Mouse (Mus musculus) cerebellum, adult 2 months (tissue): ENCODE measurements at regions not wholly inside any gene's neighbourhood (a gene's known extent, or its start where the extent isn't known, plus 50 kb on each side); places are given as distances from the start of the nearest gene placed in this dataset.

Source experiments
- DNase-seq, 2 experiments: peaks; one replicate each; pipeline ENCODE4 v3.0.0; 2021
- H3K27ac ChIP-seq: fragments of 200-500 bp; 2 replicates; pipeline ENCODE4 v1.5.1; 2012; ENCODE audit warnings: low read length, control low read depth, inconsistent platforms; ENCODE audit not compliant: insufficient read depth
- H3K27me3 ChIP-seq: fragments of 200-500 bp; 2 replicates; pipeline ENCODE4 v1.6.1; 2012; ENCODE audit warnings: inconsistent platforms, mild to moderate bottlenecking, low read length, moderate library complexity; ENCODE audit not compliant: control insufficient read depth, insufficient read depth
- H3K4me1 ChIP-seq: fragments of 200-500 bp; 2 replicates; pipeline ENCODE4 v1.6.1; 2011; ENCODE audit warnings: low read length; ENCODE audit not compliant: control insufficient read depth, insufficient read depth
- H3K4me3 ChIP-seq: fragments of 200-500 bp; replicated peaks from 2 replicates; pipeline ENCODE3; 2011; ENCODE audit warnings: mild to moderate bottlenecking, low read depth, low read length, control low read depth; ENCODE audit not compliant: insufficient read depth
- CTCF ChIP-seq: fragments of 200-500 bp; IDR thresholded peaks from 2 replicates; pipeline ENCODE4 v1.5.1; 2011; ENCODE audit warnings: low read depth, mild to moderate bottlenecking, control low read depth, low read length, moderate library complexity, borderline replicate concordance; ENCODE audit not compliant: insufficient read depth
- POLR2A ChIP-seq: fragments of 200-500 bp; IDR thresholded peaks from 2 replicates; pipeline ENCODE4 v1.6.1; 2011; ENCODE audit warnings: low read length, control low read depth, borderline replicate concordance; ENCODE audit not compliant: insufficient read depth
- WGBS: fragments of 180-500 bp; shearing (Covaris S2); methylation state at CpG from one replicate; pipeline ENCODE4 v1.1.7; 2018; 5-methylcytosine and 5-hydroxymethylcytosine counted together

DNA sequence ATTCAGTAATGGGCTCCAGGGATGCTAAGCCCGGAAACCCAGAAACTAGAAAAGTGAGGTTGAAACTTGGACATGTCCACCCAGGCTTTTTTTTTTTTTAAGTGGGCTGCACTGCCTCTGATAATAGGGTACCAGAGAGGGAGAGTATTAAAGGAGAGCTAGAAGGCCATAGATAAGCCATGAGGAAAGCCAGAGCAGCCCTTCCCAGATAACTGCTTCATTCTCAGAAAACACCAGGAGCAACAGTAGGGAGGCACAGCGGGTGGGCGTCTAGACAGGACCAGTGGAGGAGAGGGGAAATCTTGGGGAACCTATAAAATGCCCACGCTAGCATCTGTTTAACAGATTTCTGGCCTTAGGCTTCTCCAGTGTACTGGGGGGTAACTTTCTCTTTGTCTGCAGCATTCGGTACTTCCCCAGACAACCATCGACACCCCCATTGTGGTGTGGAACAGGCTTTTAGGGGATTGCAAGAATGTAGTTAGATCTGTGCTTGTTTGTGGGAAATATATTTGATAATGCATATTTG is 389.0 kb upstream of the Pmfbp1 start:
- Histone ChIP-seq H3K27ac (no peak overlapping the region), H3K27me3 (no peaks in the 10 kb centered on the region), H3K4me1 (no peaks in the 10 kb centered on the region), H3K4me3 (no peak overlapping the region)
- DNase-seq: no peak
- no peak for TF ChIP-seq POLR2A
- TF ChIP-seq CTCF: no peak
- 64% methylated on average over 6 of the region's 6 CpGs for WGBS

DNA sequence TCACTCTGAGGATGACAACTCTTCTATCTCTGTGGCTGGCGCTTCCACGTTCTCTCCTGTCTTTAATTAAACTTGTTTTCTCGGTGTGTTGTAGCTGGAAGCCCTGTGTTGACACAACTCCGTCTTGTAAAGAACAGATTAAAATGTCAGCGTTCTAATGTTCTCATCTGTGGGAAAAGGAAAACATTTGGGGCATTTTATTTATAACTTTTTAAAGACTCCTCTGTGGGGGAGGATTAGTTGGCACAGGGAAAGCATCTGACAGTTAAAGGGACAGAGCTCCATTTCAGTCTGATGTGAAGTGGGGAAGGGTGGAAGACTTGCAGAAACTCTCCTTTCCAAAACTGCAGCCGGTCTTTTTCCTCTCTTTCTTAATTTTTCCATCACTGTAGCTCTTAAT is 388.1 kb upstream of the Pmfbp1 start:
- DNase-seq: no peak
- Histone ChIP-seq H3K4me3 (no peak overlapping the region), H3K27me3 (no peaks in the 10 kb centered on the region), H3K27ac (no peak overlapping the region), H3K4me1 (no peaks in the 10 kb centered on the region)
- no peak for TF ChIP-seq POLR2A
- 41% methylated on average over 6 of the region's 6 CpGs for WGBS

DNA sequence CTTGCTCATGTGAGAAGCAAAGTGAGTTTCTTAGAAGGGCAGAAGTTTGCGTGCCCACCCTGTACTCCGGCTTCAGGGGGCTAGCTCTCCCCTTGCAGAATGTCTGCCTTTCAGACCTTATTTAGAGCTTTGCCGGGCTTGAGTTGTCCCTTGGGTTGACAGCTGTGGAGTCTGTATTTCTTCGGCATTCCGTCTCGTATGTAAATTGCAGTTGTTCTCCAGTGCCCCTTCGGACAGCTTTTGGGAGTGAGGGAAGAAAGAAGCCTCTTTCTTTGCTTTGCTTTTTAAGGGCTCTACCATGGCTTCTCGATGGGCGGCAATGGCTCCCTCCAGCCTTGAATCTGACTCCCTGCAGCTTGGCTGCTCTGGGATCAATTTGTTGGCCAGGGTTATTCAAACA is 386.9 kb upstream of the Pmfbp1 start:
- no peak for TF ChIP-seq CTCF
- TF ChIP-seq POLR2A: no peak
- Histone ChIP-seq H3K27ac (no peak overlapping the region), H3K4me1 (no peaks in the 10 kb centered on the region), H3K27me3 (no peaks in the 10 kb centered on the region), H3K4me3 (no peak overlapping the region)
- WGBS: 36% methylated on average over 9 of the region's 9 CpGs
- no peak for DNase-seq

DNA sequence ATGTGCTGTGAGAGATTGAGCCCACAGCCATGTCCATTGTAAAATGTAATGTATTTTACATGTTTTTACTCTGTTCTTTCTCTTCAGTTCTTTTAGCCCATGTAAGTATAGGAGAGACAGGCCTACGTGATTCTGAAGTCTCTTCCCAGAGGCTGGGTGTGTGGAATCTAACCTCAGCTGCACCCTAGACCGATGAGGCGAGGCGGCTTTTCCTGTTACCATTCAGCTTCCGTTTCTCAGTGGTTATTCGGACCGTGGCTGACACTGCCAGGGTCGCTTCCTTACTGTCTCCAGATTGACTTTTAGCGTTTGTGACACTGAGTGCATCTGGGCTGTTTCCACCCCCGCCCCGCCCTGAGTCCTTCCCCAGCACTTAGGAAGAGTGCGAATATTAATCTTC is 386.1 kb upstream of the Pmfbp1 start:
- no peak overlapping the region for H3K27ac ChIP-seq
- H3K4me3 ChIP-seq: no peak overlapping the region
- 63% methylated on average over 12 of the region's 12 CpGs for WGBS
- no peaks in the 10 kb centered on the region for H3K27me3 ChIP-seq
- no peak for TF ChIP-seq CTCF
- TF ChIP-seq POLR2A: no peak
- no peaks in the 10 kb centered on the region for H3K4me1 ChIP-seq
- DNase-seq: no peak

DNA sequence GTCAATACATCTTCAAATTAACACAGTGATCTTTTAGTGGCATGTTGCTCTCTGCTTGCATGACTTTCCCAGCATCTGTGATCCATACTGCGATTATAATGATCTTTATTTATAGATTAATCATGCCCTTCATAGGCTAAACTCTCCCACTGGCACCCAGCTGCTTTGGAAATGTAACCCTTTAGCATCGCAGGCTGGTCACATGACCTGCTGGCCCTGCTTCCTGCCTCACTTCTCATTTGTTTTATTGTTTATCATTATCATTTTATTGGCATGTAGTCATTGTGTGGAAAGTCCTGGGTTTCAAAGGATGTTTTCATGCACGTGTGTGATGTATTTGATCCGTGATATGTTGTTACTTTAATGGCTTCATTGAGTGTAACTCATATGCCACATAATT is 384.4 kb upstream of the Pmfbp1 start:
- 72% methylated on average over 4 of the region's 4 CpGs for WGBS
- Histone ChIP-seq H3K27me3 (no peaks in the 10 kb centered on the region), H3K27ac (no peak overlapping the region), H3K4me3 (no peak overlapping the region), H3K4me1 (no peaks in the 10 kb centered on the region)
- DNase-seq: no peak
- no peak for TF ChIP-seq CTCF

DNA sequence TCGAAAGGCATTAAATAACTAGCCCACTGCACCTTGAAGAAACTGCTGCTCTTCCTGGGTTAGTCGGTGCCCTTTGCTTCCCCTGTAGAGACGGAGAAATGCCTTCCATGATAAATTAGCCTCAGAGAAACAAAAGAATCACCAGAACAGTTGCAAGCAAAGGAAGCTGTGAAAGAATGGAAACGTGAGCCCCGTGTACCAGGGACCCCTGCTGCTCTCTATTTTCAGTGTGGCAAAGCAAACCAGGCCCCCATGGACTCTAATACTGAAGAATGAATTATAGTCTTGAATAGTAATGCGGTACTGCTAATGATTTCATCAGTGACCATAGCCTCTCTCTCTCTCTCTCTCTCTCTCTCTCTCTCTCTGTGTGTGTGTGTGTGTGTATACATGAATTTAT is 372.1 kb upstream of the Pmfbp1 start:
- H3K27ac ChIP-seq: no peak overlapping the region
- 11% methylated on average over 6 of the region's 6 CpGs for WGBS

DNA sequence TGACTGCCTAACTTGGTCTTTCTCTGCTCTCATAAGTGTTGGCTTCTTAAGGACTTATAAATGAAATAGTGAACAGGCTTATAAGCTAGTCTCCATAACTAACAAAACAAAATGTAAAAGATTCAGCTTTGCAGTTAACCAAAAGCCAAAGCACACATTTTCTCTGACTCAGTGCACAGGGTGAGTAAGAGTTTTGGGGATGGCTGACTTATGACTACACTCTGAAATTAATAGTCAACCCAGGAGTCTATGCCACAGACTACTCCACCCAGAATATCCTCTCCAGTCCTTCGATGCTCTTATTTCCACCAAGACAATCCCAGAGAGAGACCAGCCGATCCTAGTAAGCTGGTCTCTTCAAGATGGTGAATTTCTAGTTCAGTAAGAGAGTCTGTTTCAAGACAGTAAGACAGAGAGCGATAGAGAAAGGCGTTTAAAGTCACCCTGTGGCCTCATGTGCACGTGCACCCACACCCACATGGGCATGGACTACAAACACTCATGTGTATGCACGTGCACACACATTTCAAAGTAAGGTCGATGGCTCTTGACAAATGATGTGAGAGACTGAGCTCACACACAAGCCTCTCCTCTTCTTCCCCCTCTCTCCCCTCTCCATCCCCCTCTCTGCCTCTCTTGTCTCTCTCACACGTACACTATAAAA is 351.2 kb upstream of the Pmfbp1 start:
- WGBS: 86% methylated on average over 8 of the region's 8 CpGs
- H3K4me3 ChIP-seq: no peak overlapping the region
- no peaks in the 10 kb centered on the region for H3K4me1 ChIP-seq
- DNase-seq: no peak
- no peak overlapping the region for H3K27ac ChIP-seq
- H3K27me3 ChIP-seq: no peaks in the 10 kb centered on the region
- TF ChIP-seq POLR2A (no peak), CTCF (no peak)

More for the DNA sequence above, 372.1 kb upstream of the Pmfbp1 start:
- no peaks in the 10 kb centered on the region; the same call in 1 of the 2 replicates for H3K27me3 ChIP-seq
- TF ChIP-seq CTCF (no peak), POLR2A (no peak)
- H3K4me3 ChIP-seq: no peak overlapping the region
- H3K4me1 ChIP-seq: no peaks in the 10 kb centered on the region
- DNase-seq: no peak

DNA sequence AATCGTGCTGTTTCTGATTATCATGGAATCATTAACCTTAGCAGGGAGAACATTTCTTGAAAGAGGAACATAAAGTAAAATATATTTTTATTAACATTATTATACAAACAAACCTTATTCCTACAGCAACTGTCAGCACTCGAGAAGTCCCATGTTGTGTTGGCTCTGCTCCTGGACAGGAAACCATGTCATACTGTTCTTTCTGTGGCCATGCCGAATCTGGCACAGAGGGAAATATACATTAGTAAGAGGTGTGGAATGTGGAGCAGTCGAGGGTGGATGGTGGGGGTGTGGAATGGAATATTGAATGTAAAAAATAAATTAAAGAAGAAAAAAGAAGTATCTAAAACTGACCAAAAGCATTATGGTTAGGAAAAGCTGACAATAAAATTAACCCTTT is 342.1 kb upstream of the Pmfbp1 start:
- Histone ChIP-seq H3K4me1 (no peaks in the 10 kb centered on the region), H3K27ac (no peak overlapping the region), H3K27me3 (no peaks in the 10 kb centered on the region), H3K4me3 (no peak overlapping the region)
- DNase-seq: no peak
- 76% methylated on average over 4 of the region's 4 CpGs for WGBS
- no peak for TF ChIP-seq CTCF
- no peak for TF ChIP-seq POLR2A
